Mouse (Mus musculus) right cerebral cortex, postnatal 25 days (tissue): ENCODE data around the gene Gimap5.

Experiments used
- DNase-seq: peaks from one replicate; pipeline ENCODE4 v3.0.0; 2022

The Gimap5 gene

GRCm38 (mm10) chr6:48745959-48746889 is at the start of gene Gimap5:
Gene Gimap5, plus strand, starts transcription at chr6:48746197.
- no peak for DNase-seq

GRCm38 (mm10) chr6:48696830-48697554 is 49.0 kb upstream of the Gimap5 start:
- DNase-seq: no peak

DNA sequence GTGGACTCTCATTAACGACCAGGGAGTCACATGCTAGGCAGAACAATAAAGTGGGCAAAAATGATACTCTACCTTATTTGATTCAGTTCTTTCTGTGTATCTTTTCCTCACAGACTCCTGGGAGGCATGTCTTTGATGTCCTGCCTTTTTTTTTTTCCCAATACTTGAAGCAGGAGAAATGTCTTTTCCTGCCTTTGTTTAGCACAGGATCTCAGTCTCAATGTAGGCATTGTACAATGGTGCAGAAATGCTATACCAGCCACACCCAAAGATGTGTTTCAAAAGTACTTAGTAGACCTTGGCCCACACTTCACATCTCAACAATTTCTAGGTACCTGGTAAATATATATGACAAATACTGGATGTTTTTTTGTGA is 48.5 kb upstream of the Gimap5 start:
- DNase-seq: no peak

DNA sequence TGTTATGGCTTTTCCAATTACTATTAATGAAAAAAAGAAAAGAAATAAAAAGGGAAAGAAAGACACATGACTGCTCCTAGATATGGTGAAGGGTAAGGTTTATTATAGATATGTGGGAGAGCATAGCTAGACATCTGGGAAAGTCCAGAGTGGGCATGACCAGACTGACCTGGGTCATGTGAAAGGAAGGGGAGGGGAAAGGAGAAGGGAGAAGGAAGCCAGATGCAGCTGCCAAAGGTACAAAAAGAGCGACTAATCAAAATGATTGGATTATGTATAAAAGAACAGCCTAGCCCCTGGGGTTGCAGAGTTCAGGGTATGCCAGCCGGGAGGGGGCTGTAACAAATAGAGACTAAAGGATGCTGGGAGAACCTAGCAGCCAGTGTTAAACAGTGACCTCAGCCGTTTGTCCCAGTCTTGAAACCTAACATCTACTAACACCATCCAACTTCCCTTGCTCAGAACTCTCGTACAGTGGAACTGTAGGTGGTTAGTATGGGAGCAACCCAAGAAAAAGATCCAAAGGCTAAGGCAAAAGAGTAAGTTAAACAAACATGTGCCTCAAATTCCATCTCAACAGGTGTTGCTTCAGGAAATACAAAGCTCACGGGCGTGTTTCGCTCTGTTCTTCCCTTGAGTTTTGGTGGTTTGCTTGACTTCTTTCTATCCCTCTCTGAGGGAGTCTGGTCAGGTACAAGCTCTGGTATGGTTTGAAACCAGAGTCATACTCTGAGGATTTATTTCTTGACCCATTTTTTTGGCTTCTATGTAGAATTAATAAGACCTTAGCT is 47.7 kb upstream of the Gimap5 start:
- DNase-seq: no peak

DNA sequence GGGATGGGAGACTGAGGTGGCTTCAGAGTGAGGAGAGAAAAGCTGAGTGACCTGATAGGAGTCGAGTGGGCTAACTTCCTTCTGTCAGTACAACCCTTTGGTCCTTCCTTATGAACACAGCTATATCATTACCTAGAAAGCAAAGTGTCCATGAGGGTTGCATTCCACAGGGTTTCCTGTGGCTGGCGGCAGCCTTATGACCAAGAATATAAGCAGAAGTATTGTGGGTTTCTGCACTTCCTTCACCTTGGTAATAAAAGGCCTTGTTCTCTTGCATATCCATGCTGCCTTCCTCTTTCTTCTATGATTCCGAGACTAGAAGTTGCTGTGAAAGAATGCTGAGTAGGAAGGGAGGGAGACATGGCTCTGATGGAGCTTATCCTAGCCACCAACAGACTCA is 47.1 kb upstream of the Gimap5 start:
- no peak for DNase-seq

DNA sequence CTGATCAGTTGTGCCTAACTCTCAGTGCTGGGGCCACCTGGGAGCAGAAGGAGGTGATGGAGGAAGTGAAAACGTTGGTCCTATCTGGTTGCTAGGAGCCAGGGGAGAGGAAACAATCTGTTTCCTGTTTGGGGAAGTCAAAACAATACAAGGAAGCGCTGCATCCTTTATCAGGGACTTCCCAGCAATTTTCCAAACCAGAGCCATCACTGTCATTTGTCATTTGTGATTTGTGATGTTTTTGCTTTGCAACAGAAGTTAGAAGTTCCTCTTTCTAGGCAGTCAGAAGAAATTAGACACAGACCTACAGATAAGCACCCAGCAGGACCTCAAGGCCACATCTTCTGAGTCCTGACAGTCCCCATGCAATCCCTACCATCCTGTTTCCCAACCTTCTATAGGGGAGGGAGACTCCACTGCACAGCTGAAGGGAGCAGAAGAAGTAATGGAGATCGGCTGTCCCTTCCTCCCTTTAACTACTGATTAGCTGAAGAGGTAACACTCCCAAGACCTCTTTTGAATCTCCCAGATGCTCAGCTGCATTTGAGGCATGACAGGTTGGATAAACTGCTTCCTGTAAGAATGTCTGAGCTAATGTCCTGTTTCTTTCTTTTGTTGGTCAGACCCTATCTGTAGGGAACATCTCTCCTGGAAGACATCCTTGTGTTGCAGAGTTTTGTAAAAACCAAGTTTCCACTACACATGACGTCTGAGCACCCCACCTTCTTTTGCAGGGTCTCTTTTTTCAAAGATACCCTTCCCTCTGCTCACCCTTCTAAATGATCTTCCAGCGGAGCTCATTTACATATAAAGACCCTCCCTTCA is 45.5 kb upstream of the Gimap5 start:
- no peak for DNase-seq

DNA sequence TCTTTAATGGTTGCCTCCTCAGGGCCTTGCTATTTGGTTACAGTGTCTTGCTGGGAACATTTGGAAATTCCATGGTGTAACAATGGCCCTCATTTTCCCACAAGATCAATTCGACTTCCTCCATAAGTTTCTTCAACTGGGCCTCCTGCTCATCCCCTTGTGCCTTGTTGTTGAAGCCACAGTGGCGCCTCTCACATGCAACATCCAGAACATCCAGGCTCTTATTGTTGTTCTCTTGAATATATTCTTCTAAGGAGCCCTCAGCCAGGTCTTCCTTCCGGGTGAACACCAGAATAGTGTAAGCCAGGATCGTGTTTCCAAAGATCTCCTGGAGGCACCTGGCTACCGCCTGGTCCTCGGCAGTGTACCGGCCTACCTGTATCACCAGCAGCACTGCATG is 43.9 kb upstream of the Gimap5 start:
- DNase-seq: no peak

DNA sequence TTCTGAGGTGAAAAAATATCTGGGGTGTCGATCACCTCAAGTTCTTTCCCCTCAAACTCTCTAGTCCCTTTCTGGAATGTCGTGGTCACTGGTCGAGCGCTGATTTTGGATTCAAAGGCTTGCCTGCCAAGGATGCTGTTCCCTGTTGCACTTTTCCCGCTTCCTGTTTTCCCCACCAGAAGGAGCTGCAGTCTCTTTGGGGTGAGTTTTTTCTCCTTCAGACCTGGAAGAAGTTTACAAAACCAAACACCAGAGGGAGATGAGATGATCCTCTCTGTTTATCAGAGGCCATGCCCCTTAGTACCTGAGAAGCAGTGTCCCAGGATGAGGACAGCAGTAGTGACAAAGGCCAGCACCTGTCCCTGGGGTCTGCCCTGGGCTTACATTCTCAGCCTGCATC is 43.4 kb upstream of the Gimap5 start:
- DNase-seq: no peak

GRCm38 (mm10) chr6:48704146-48704545 is 41.9 kb upstream of the Gimap5 start:
- no peak for DNase-seq

DNA sequence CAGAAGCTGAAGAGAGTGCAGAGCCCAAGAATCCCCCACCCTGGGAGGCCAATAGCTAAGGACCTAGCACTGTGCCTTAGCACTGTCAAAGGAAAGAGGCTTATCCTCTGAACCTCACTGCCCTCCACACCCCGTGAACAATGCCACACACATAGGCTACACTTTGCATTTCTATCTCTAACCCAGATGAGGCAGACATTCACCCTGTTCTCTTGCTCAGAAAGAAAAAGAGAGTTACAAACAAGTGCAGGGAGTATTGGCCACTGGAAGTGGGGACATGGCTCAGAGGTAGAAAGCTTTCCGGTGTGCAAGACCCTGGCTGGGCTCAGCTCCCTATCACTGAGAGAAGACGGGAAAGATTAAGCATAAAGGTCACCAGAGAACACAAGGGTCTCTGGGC is 39.9 kb upstream of the Gimap5 start:
- DNase-seq: no peak

- no peak for DNase-seq
These were observed 27.5 kb upstream of the Gimap5 start, which contains the start of the genes Gm28053 and Gimap7 for GRCm38 (mm10) chr6:48718455-48718854. Gene Gm28053, plus strand, starts transcription at chr6:48718607. Gene Gimap7, plus strand, starts transcription at chr6:48718621.

GRCm38 (mm10) chr6:48720326-48720725 is 25.7 kb upstream of the Gimap5 start:
- DNase-seq: no peak

- no peak for DNase-seq
These were observed 22.5 kb upstream of the Gimap5 start for GRCm38 (mm10) chr6:48723468-48723867.

- DNase-seq: no peak
These were observed 20.5 kb upstream of the Gimap5 start for GRCm38 (mm10) chr6:48725476-48725875.

GRCm38 (mm10) chr6:48727761-48728160 is 18.2 kb upstream of the Gimap5 start:
- no peak for DNase-seq

- no peak for DNase-seq
These were observed 13.1 kb upstream of the Gimap5 start for GRCm38 (mm10) chr6:48732864-48733304.

DNA sequence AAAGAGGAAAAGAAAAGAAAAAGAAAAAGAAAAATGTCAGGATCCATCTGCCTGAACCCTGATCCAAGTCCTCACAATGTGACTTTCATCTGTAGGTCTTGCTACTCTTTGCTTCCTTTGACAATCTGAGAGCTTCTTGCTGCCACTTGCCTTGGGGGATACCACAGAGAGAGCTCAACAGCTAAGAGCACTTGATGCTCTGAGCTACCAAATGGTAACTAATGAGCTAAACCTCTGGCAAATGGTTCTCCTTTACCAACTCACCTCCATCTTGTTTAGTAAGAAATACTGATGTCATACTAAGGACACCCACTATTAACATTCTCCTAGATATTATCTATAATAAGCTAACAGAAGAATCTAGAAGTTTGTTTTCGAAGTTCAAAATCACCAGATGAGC is 12.3 kb upstream of the Gimap5 start:
- no peak for DNase-seq

GRCm38 (mm10) chr6:48737053-48737452 is 8.9 kb upstream of the Gimap5 start:
- no peak for DNase-seq

DNA sequence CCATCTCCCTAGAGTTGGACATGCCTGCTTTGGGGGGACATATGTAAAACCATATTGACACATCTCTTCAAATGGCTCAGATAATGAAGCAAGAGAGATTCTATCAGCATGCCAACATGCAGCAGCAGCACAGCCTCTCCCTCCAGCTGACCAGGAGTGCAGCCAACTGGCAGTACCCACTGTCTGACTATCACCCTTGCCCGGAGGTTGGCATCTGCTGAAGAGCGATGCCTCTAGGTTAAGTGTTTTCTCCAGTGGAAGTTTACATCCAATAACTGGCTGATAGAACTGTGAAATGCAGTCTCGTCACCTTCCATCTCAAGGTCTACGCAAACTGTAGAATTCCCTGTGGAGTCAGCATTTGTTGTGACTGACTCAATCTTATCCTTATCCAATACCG is 8.3 kb upstream of the Gimap5 start:
- no peak for DNase-seq

GRCm38 (mm10) chr6:48738961-48739779 is 6.8 kb upstream of the Gimap5 start, which contains the start of gene Gimap1:
Gene Gimap1, plus strand, starts transcription at chr6:48739054.
- DNase-seq: no peak

DNA sequence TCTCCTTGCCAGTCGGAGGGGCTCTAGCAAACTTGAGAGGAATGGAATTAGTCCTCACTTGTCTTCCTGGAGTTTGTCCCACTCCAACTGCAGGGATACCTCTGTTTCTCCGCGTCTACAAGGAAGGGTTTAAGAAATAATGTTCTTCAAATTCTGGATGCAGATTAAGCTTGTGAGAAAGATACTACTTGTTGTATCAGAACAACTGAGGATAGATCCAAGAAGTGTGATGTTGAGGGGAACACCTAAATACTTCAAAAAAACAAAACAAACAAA is 6.3 kb upstream of the Gimap5 start:
- no peak for DNase-seq
